Mouse (Mus musculus) spleen, postnatal 10 days (tissue): ENCODE measurements around the gene Etfa.

Experiments used
- DNase-seq, 2 experiments: peaks; one replicate each; pipeline ENCODE4 v3.0.0; 2021 to 2022; ENCODE audit warnings: low spot score in 2 of 2

The Etfa gene

GRCm38 (mm10) chr9:55423451-55424424 is 88.3 kb downstream of the Etfa start:
- DNase-seq: no peak

- no peak for DNase-seq
These were observed 90.3 kb downstream of the Etfa start for GRCm38 (mm10) chr9:55421786-55422185.

- no peak for DNase-seq
These were observed 100.9 kb downstream of the Etfa start for GRCm38 (mm10) chr9:55411154-55411553.

- no peak for DNase-seq
These were observed 101.6 kb downstream of the Etfa start for GRCm38 (mm10) chr9:55410430-55410829.

GRCm38 (mm10) chr9:55409833-55410232 is 102.2 kb downstream of the Etfa start:
- DNase-seq: no peak

GRCm38 (mm10) chr9:55408851-55409250 is 103.2 kb downstream of the Etfa start:
- DNase-seq: no peak

- no peak for DNase-seq
These were observed 105.3 kb downstream of the Etfa start for GRCm38 (mm10) chr9:55406773-55407172.

GRCm38 (mm10) chr9:55404976-55405702 is 106.9 kb downstream of the Etfa start:
- no peak for DNase-seq
